Mouse (Mus musculus) stomach, embryonic 15.5 days (tissue): Measurements from ENCODE around the gene Ramac. TPM values are rescaled to one million over a fixed set of nuclear protein-coding genes. Genes with fewer than 3 reads are reported as not detected.
A peak's percentile ranks its signal among the peaks of the same experiment; 100 is the strongest.

ENCODE experiments used
- ATAC-seq: fragments of 200-750 bp; cut with Nextera tagmentation; 2 replicates; pipeline ENCODE4 v1.8.0; 2017; ENCODE audit warnings: low read depth, moderate number of reproducible peaks, moderate TSS enrichment; ENCODE audit not compliant: insufficient read depth, low FRiP score
- H3K27ac ChIP-seq: fragments of 300-500 bp; sonication (generic); 2 replicates; pipeline ENCODE4 v1.5.1; 2015; ENCODE audit warnings: mild to moderate bottlenecking, inconsistent platforms
- H3K27me3 ChIP-seq: fragments of 300-500 bp; sonication (generic); replicated peaks from 2 replicates; pipeline ENCODE4 v1.6.1; 2015; ENCODE audit warnings: inconsistent platforms
- H3K36me3 ChIP-seq: fragments of 300-500 bp; sonication (generic); 2 replicates; pipeline ENCODE4 v1.6.1; 2015; ENCODE audit warnings: inconsistent platforms
- H3K4me1 ChIP-seq: fragments of 300-500 bp; sonication (generic); 2 replicates; pipeline ENCODE4 v1.6.1; 2015; ENCODE audit warnings: inconsistent platforms
- H3K4me2 ChIP-seq: fragments of 300-500 bp; sonication (generic); 2 replicates; pipeline ENCODE4 v1.6.1; 2015; ENCODE audit warnings: mild to moderate bottlenecking, inconsistent platforms
- H3K4me3 ChIP-seq: fragments of 300-500 bp; sonication (generic); replicated peaks from 2 replicates; pipeline ENCODE4 v1.5.1; 2015; ENCODE audit warnings: inconsistent platforms
- H3K9ac ChIP-seq: fragments of 300-500 bp; sonication (generic); 2 replicates; pipeline ENCODE4 v1.6.1; 2015; ENCODE audit warnings: inconsistent platforms
- H3K9me3 ChIP-seq: fragments of 300-500 bp; sonication (generic); 2 replicates; pipeline ENCODE4 v1.6.1; 2016; ENCODE audit warnings: inconsistent platforms
- WGBS: fragments of 180-500 bp; shearing (Covaris S2); methylation state at CpG from one replicate; pipeline ENCODE4 v1.1.7; 2015; 5-methylcytosine and 5-hydroxymethylcytosine counted together
- polyA plus RNA-seq: library from polyadenylated mRNA; unstranded; fragments of >200 nt; fragmentation: Nextera tagmentation; extraction: Ambion mirVana; gene quantifications from 2 replicates; pipeline ENCODE4 v1.2.1, GENCODE M21; 2015

Gene Ramac
- polyA plus RNA-seq, result 143 and 144 TPM in 2 replicates

- Histone ChIP-seq H3K9ac (peak within 1 kb of the TSS; percentile 98), H3K9me3 (no peaks in the 10 kb centered on the region), H3K4me1 (peaks cover 8% of the 10 kb centered on the region; the same call in 1 of the 2 replicates), H3K4me3 (peak within 1 kb of the TSS; percentile 99), H3K4me2 (peak within 1 kb of the TSS; percentile 92), H3K36me3 (no peaks in the 10 kb centered on the region), H3K27me3 (no peaks in the 10 kb centered on the region), H3K27ac (peak within 1 kb of the TSS; percentile 91)
- ATAC-seq, result peak; percentile 97
- WGBS, result under 1% methylated on average over 56 of the region's 56 CpGs
Measured at GRCm38 (mm10) chr7:81762180-81763109, at the start of gene Ramac. TSS of gene Ramac (plus strand) at chr7:81762925.

- WGBS, result 76% methylated on average over 1 of the region's 1 CpGs
- Histone ChIP-seq H3K36me3 (no peaks in the 10 kb centered on the region), H3K27me3 (no peaks in the 10 kb centered on the region), H3K9ac (no peak overlapping the region), H3K4me2 (no peak overlapping the region), H3K4me3 (no peak overlapping the region), H3K9me3 (no peaks in the 10 kb centered on the region), H3K27ac (no peak overlapping the region), H3K4me1 (no peaks in the 10 kb centered on the region)
- no peak for ATAC-seq
Measured at GRCm38 (mm10) chr7:81718657-81719056, 44.1 kb upstream of the Ramac start.

GRCm38 (mm10) chr7:81719216-81719661 lies 43.5 kb upstream of the Ramac start:
- no peak overlapping the region for H3K27ac ChIP-seq
- H3K4me1 ChIP-seq, result no peaks in the 10 kb centered on the region
- no peaks in the 10 kb centered on the region for H3K36me3 ChIP-seq
- H3K4me3 ChIP-seq, result no peak overlapping the region
- H3K9ac ChIP-seq, result no peak overlapping the region
- no peak for ATAC-seq
- WGBS, result 79% methylated on average over 1 of the region's 1 CpGs
- no peaks in the 10 kb centered on the region for H3K9me3 ChIP-seq
- no peaks in the 10 kb centered on the region for H3K27me3 ChIP-seq
- H3K4me2 ChIP-seq, result no peak overlapping the region

- Histone ChIP-seq H3K9me3 (no peaks in the 10 kb centered on the region), H3K4me2 (no peak overlapping the region), H3K4me3 (no peak overlapping the region), H3K27me3 (no peaks in the 10 kb centered on the region), H3K4me1 (no peaks in the 10 kb centered on the region), H3K9ac (no peak overlapping the region), H3K36me3 (no peaks in the 10 kb centered on the region), H3K27ac (no peak overlapping the region)
- ATAC-seq, result no peak
- WGBS, result 70% methylated on average over 5 of the region's 5 CpGs
Measured at GRCm38 (mm10) chr7:81721271-81721670, 41.5 kb upstream of the Ramac start.

GRCm38 (mm10) chr7:81723851-81724250 lies 38.9 kb upstream of the Ramac start:
- no peak for ATAC-seq
- 83% methylated on average over 10 of the region's 10 CpGs for WGBS

GRCm38 (mm10) chr7:81725986-81726727 lies 36.6 kb upstream of the Ramac start:
- Histone ChIP-seq H3K4me2 (no peak overlapping the region), H3K9ac (no peak overlapping the region), H3K4me1 (no peaks in the 10 kb centered on the region), H3K27ac (no peak overlapping the region), H3K36me3 (no peaks in the 10 kb centered on the region), H3K4me3 (no peak overlapping the region), H3K27me3 (no peaks in the 10 kb centered on the region), H3K9me3 (no peaks in the 10 kb centered on the region)
- no peak for ATAC-seq
- 48% methylated on average over 18 of the region's 18 CpGs for WGBS

More at GRCm38 (mm10) chr7:81723851-81724250, 38.9 kb upstream of the Ramac start:
- Histone ChIP-seq H3K4me3 (no peak overlapping the region), H3K9ac (no peak overlapping the region), H3K4me1 (no peaks in the 10 kb centered on the region), H3K27ac (no peak overlapping the region), H3K36me3 (no peaks in the 10 kb centered on the region), H3K4me2 (no peak overlapping the region), H3K9me3 (no peaks in the 10 kb centered on the region), H3K27me3 (no peaks in the 10 kb centered on the region)

- H3K4me1 ChIP-seq, result no peaks in the 10 kb centered on the region
- H3K27ac ChIP-seq, result no peak overlapping the region
- H3K27me3 ChIP-seq, result no peaks in the 10 kb centered on the region
- H3K36me3 ChIP-seq, result no peaks in the 10 kb centered on the region
- no peak overlapping the region for H3K4me2 ChIP-seq
- no peaks in the 10 kb centered on the region for H3K9me3 ChIP-seq
- no peak for ATAC-seq
- H3K4me3 ChIP-seq, result no peak overlapping the region
- no peak overlapping the region for H3K9ac ChIP-seq
- 21% methylated on average over 2 of the region's 2 CpGs for WGBS
Measured at GRCm38 (mm10) chr7:81726728-81727005, 36.1 kb upstream of the Ramac start.

- Histone ChIP-seq H3K36me3 (no peaks in the 10 kb centered on the region), H3K4me3 (no peak overlapping the region), H3K9ac (no peak overlapping the region), H3K4me2 (no peak overlapping the region), H3K27me3 (no peaks in the 10 kb centered on the region), H3K9me3 (no peaks in the 10 kb centered on the region), H3K4me1 (no peaks in the 10 kb centered on the region), H3K27ac (no peak overlapping the region)
- no peak for ATAC-seq
- WGBS, result 65% methylated on average over 9 of the region's 9 CpGs
Measured at GRCm38 (mm10) chr7:81727716-81728115, 35.0 kb upstream of the Ramac start.

GRCm38 (mm10) chr7:81729787-81730186 lies 32.9 kb upstream of the Ramac start:
- no peaks in the 10 kb centered on the region for H3K9me3 ChIP-seq
- WGBS, result 77% methylated on average over 9 of the region's 9 CpGs
- H3K27me3 ChIP-seq, result no peaks in the 10 kb centered on the region
- no peak overlapping the region for H3K4me3 ChIP-seq
- no peak overlapping the region for H3K4me2 ChIP-seq
- H3K36me3 ChIP-seq, result no peaks in the 10 kb centered on the region
- no peak for ATAC-seq
- no peak overlapping the region for H3K27ac ChIP-seq
- H3K4me1 ChIP-seq, result no peaks in the 10 kb centered on the region
- no peak overlapping the region for H3K9ac ChIP-seq

GRCm38 (mm10) chr7:81731181-81731651 lies 31.5 kb upstream of the Ramac start:
- Histone ChIP-seq H3K4me3 (no peak overlapping the region), H3K4me1 (no peaks in the 10 kb centered on the region), H3K9ac (no peak overlapping the region), H3K27ac (no peak overlapping the region), H3K27me3 (no peaks in the 10 kb centered on the region), H3K36me3 (no peaks in the 10 kb centered on the region), H3K4me2 (no peak overlapping the region), H3K9me3 (no peaks in the 10 kb centered on the region)
- 78% methylated on average over 6 of the region's 6 CpGs for WGBS
- ATAC-seq, result no peak

GRCm38 (mm10) chr7:81732183-81733089 lies 30.3 kb upstream of the Ramac start:
- no peak for ATAC-seq
- no peak overlapping the region for H3K27ac ChIP-seq
- 82% methylated on average over 12 of the region's 12 CpGs for WGBS

More at GRCm38 (mm10) chr7:81732183-81733089, 30.3 kb upstream of the Ramac start:
- Histone ChIP-seq H3K4me3 (no peak overlapping the region), H3K4me1 (no peaks in the 10 kb centered on the region), H3K4me2 (no peak overlapping the region), H3K36me3 (no peaks in the 10 kb centered on the region), H3K9me3 (no peaks in the 10 kb centered on the region), H3K27me3 (no peaks in the 10 kb centered on the region), H3K9ac (no peak overlapping the region)
